ENCODE assay signal across 7 mouse cellular contexts in genomic region chr11:60294630-60295313, GRCm38 (mm10). TPM values are rescaled to one million over a fixed set of nuclear protein-coding genes. Genes with fewer than 3 reads are reported as not detected.
DNase-seq lines count a peak whose midpoint lies in the region; ATAC-seq and TF ChIP-seq lines count a peak whose summit lies in the region.

No protein-coding gene starts in this region.

- H3K9ac ChIP-seq in ES-Bruce4 (ENCODE audit: low read depth, poor library complexity, severe bottlenecking) (peak overlapping the region; percentile 30; the same call in 1 of the 2 replicates), ES-E14 (ENCODE audit: insufficient read depth, low read depth, low read length, poor library complexity, severe bottlenecking) (no peak overlapping the region)

- DNase-seq in ES-E14 (ENCODE audit: low read depth, low spot score) = no peak
- peak; percentile 43 for DNase-seq in hindbrain, embryonic 10.5 days (ENCODE audit: low spot score)
- no peak for DNase-seq in retina, embryonic 14.5 days (ENCODE audit: low spot score)
- no peak for DNase-seq in natural killer cell, adult 2 months (ENCODE audit: low spot score in 2 of 2)
- no peak for DNase-seq in gastrocnemius, postnatal 4 days (ENCODE audit: low spot score in 2 of 2)

- H3K4me3 ChIP-seq in ES-Bruce4 (ENCODE audit: low read depth, low read length) (no peak overlapping the region), ES-E14 (ENCODE audit: insufficient read depth in 1 of 2, low read depth in 1 of 2, low read length in 2 of 2, poor library complexity in 1 of 2, severe bottlenecking in 1 of 2) (no peak overlapping the region)
- no peak overlapping the region for H3K4me3 ChIP-seq in hindbrain, embryonic 10.5 days

- TF ChIP-seq CTCF in ES-Bruce4 (IDR thresholded peaks at IDR 0.05; ENCODE audit: low read depth, low read length) = no peak

- 0 out of 2 replicates have a peak, but pooled peaks have one; percentile 4 for TF ChIP-seq EP300 in ES-Bruce4 (IDR thresholded peaks at IDR 0.05; ENCODE audit: insufficient read depth, low read depth, low read length)

- H3K4me1 ChIP-seq in ES-Bruce4 (ENCODE audit: control insufficient read depth, insufficient read depth, low read length) (peaks cover 10% of the 10 kb centered on the region), ES-E14 (ENCODE audit: control insufficient read depth in 2 of 2, insufficient read depth in 2 of 2, low read length in 2 of 2, poor library complexity in 1 of 2) (peaks cover 0 to 14% of the 10 kb centered on the region in 2 experiments; a peak in 2 of 4 replicates)
- peaks cover 50% of the 10 kb centered on the region for H3K4me1 ChIP-seq in hindbrain, embryonic 10.5 days (replicated peaks)

- peak; percentile 34; the same call in 1 of the 2 replicates for ATAC-seq in megakaryocyte progenitor cell, adult 5-6 weeks (replicated peaks; ENCODE audit: poor library complexity)

- no peaks in the 10 kb centered on the region for H3K27me3 ChIP-seq in ES-Bruce4 (ENCODE audit: control insufficient read depth, insufficient read depth, low read length, poor library complexity, severe bottlenecking)
- no peaks in the 10 kb centered on the region for H3K27me3 ChIP-seq in hindbrain, embryonic 10.5 days (ENCODE audit: insufficient read depth, poor library complexity, severe bottlenecking)

- H3K9me3 ChIP-seq in ES-Bruce4 (replicated peaks; ENCODE audit: control insufficient read depth, insufficient read depth, low read length, poor library complexity, severe bottlenecking) = no peaks in the 10 kb centered on the region
- H3K9me3 ChIP-seq in ES-E14 (ENCODE audit: control insufficient read depth, insufficient read depth, low read depth, low read length) = no peaks in the 10 kb centered on the region
- no peaks in the 10 kb centered on the region for H3K9me3 ChIP-seq in hindbrain, embryonic 10.5 days

- in situ Hi-C loops in ES-E14 (cut with MboI; ENCODE audit: low sequenced_read_pairs in 2 of 2, unreplicated experiment in 2 of 2) = no loop called here

- peak overlapping the region; percentile 92 for H3K27ac ChIP-seq in ES-Bruce4 (ENCODE audit: insufficient read depth, low read length)
- 0 out of 2 replicates have a peak overlapping the region, but pooled peaks have one; percentile 29 for H3K27ac ChIP-seq in ES-E14 (ENCODE audit: insufficient read depth, low read depth, low read length, poor library complexity, severe bottlenecking)
- H3K27ac ChIP-seq in hindbrain, embryonic 10.5 days = peak overlapping the region; percentile 85

- H3K36me3 ChIP-seq in ES-Bruce4 (ENCODE audit: control insufficient read depth, insufficient read depth, low read length, poor library complexity, severe bottlenecking) (no peaks in the 10 kb centered on the region), ES-E14 (ENCODE audit: control insufficient read depth, insufficient read depth, low read length, poor library complexity, severe bottlenecking) (peaks cover 2% of the 10 kb centered on the region; the same call in 1 of the 2 replicates)
- no peaks in the 10 kb centered on the region for H3K36me3 ChIP-seq in hindbrain, embryonic 10.5 days

- WGBS in hindbrain, embryonic 10.5 days = 56% methylated on average over 5 of the region's 5 CpGs

- TF ChIP-seq POLR2A in ES-Bruce4 (IDR thresholded peaks at IDR 0.05; ENCODE audit: insufficient read depth, low read length) = no peak

TF ChIP-seq in ES-E14, 5 proteins besides CTCF, POLR2A, EP300 and RAD21:
- TF ChIP-seq HCFC1 (IDR thresholded peaks at IDR 0.05; ENCODE audit: borderline replicate concordance, insufficient read depth, low read length) = no peak
- no peak for TF ChIP-seq ZC3H11A (IDR thresholded peaks at IDR 0.05; ENCODE audit: borderline replicate concordance, low read depth, low read length)
- no peak for TF ChIP-seq CHD2 (IDR thresholded peaks at IDR 0.05; ENCODE audit: low read depth, low read length)
- TF ChIP-seq MAFK (IDR thresholded peaks at IDR 0.05; ENCODE audit: insufficient read depth, low read depth, low read length) = no peak
- no peak for TF ChIP-seq ZNF384 (IDR thresholded peaks at IDR 0.05; ENCODE audit: low read depth, low read length)

RNA-seq across cellular contexts. Expression of gene Tom1l2, which starts 57.9 kb away (rescaled TPM):
- polyA plus RNA-seq in ES-Bruce4 (2011; ENCODE audit: insufficient read depth, insufficient read length, low read depth, missing spikeins) = 9.9 and 12.4 TPM in 2 replicates
- total RNA-seq in ES-E14 (2012; rRNA removed) = 9.3 and 10.4 TPM in 2 replicates
- polyA plus RNA-seq in hindbrain, embryonic 10.5 days (2016; fragmentation: Nextera tagmentation; extraction: Ambion mirVana) = 21.6 and 30.7 TPM in 2 replicates
- 6.8 and 9.0 TPM in 2 replicates for total RNA-seq in megakaryocyte progenitor cell, adult 5-6 weeks (2015)
- 4.5 and 4.8 TPM in 2 replicates for total RNA-seq in megakaryocyte progenitor cell, adult 5-6 weeks (2017)
- total RNA-seq in gastrocnemius, postnatal 4 days (2021) = 10 to 100 TPM; 37.4 to 45.6 TPM

RNA-seq across cellular contexts. Expression of gene Drc3, which starts 58.4 kb away (rescaled TPM):
- 6.9 and 7.3 TPM in 2 replicates for polyA plus RNA-seq in ES-Bruce4 (2011; ENCODE audit: insufficient read depth, insufficient read length, low read depth, missing spikeins)
- total RNA-seq in ES-E14 (2012; rRNA removed) = 1.9 and 2.0 TPM in 2 replicates
- polyA plus RNA-seq in hindbrain, embryonic 10.5 days (2016; fragmentation: Nextera tagmentation; extraction: Ambion mirVana) = 2.8 and 6.0 TPM in 2 replicates
- total RNA-seq in megakaryocyte progenitor cell, adult 5-6 weeks (2015) = 0.37 TPM in 1 of 2 replicates, not detected in the other
- total RNA-seq in megakaryocyte progenitor cell, adult 5-6 weeks (2017) = 0.24 and 4.3 TPM in 2 replicates
- 1 to 10 TPM; 1.0 to 1.8 TPM for total RNA-seq in gastrocnemius, postnatal 4 days (2021)

Comparison
In these comparisons a context has a peak if more than half of its experiments do, and no peak if none do; other contexts are left out.
1. H3K27ac ChIP-seq: peak in every context shown above with its lines; median percentile 92 in ES-Bruce4; 85 in hindbrain, embryonic 10.5 days; 29 in ES-E14.